Mouse (Mus musculus) heart, embryonic 10.5 days (tissue): Measurements from ENCODE around the gene Fh1. TPM values are rescaled to one million over a fixed set of nuclear protein-coding genes. Genes with fewer than 3 reads are reported as not detected.
A peak's percentile ranks its signal among the peaks of the same experiment; 100 is the strongest.

ENCODE experiments used
- DNase-seq: peaks from one replicate; pipeline ENCODE4 v3.0.0-alpha.2; 2017; ENCODE audit warnings: low spot score
- H3K27ac ChIP-seq: fragments of 300-500 bp; sonication (generic); 2 replicates; pipeline ENCODE4 v1.5.1; 2016; ENCODE audit warnings: mild to moderate bottlenecking
- H3K27me3 ChIP-seq: fragments of 300-500 bp; sonication (generic); 2 replicates; pipeline ENCODE4 v1.6.1; 2016; ENCODE audit warnings: mild to moderate bottlenecking; ENCODE audit not compliant: poor library complexity, insufficient read depth, severe bottlenecking
- H3K36me3 ChIP-seq: fragments of 300-500 bp; sonication (generic); 2 replicates; pipeline ENCODE4 v1.6.1; 2016; ENCODE audit warnings: mild to moderate bottlenecking, moderate library complexity
- H3K4me1 ChIP-seq: fragments of 300-500 bp; sonication (generic); 2 replicates; pipeline ENCODE4 v1.6.1; 2016; ENCODE audit warnings: mild to moderate bottlenecking
- H3K4me3 ChIP-seq: fragments of 300-500 bp; sonication (generic); 2 replicates; pipeline ENCODE4 v1.5.1; 2016; ENCODE audit warnings: mild to moderate bottlenecking, moderate library complexity
- H3K9me3 ChIP-seq: fragments of 300-500 bp; sonication (generic); 2 replicates; pipeline ENCODE4 v1.6.1; 2016; ENCODE audit warnings: mild to moderate bottlenecking, moderate library complexity
- WGBS: fragments of 180-500 bp; shearing (Covaris S2); methylation state at CpG from one replicate; pipeline ENCODE4 v1.1.7; 2016; 5-methylcytosine and 5-hydroxymethylcytosine counted together
- polyA plus RNA-seq: library from polyadenylated mRNA; unstranded; fragments of >200 nt; fragmentation: Nextera tagmentation; extraction: Ambion mirVana; gene quantifications from 2 replicates; pipeline ENCODE4 v1.2.1, GENCODE M21; 2016

Fh1 gene
- polyA plus RNA-seq, 1 experiment from 2014 or later: 177 TPM

GRCm38 (mm10) chr1:175639072-175639471, 13.6 kb upstream of the Fh1 start:
- Histone ChIP-seq H3K27ac (no peak overlapping the region), H3K27me3 (no peaks in the 10 kb centered on the region), H3K9me3 (no peaks in the 10 kb centered on the region), H3K36me3 (no peaks in the 10 kb centered on the region), H3K4me1 (no peaks in the 10 kb centered on the region), H3K4me3 (no peak overlapping the region)
- 82% methylated on average over 7 of the region's 7 CpGs for WGBS
- no peak for DNase-seq

DNA sequence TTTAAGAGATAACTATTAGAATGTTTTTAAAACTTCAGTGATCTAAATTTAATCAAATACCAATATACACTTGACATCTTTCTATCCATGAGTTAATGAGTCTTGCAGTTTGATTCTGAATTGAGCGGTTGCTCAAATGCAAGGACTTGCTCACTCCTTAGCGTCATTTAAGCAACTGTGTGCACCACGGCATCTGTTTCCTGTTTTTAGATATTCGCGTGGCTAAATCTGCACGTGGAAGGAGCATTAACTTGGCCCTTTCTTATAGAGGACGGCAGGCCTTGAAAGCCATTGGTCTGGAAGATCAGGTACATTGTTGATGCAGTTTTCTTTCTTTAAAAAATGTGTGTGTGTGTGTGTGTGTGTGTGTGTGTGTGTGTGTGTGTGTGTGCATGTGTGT, 12.2 kb upstream of the Fh1 start:
- no peaks in the 10 kb centered on the region for H3K4me1 ChIP-seq
- no peak for DNase-seq
- no peak overlapping the region for H3K4me3 ChIP-seq
- H3K27ac ChIP-seq: no peak overlapping the region
- no peaks in the 10 kb centered on the region for H3K27me3 ChIP-seq
- H3K9me3 ChIP-seq: no peaks in the 10 kb centered on the region
- no peaks in the 10 kb centered on the region for H3K36me3 ChIP-seq
- WGBS: 81% methylated on average over 7 of the region's 7 CpGs

DNA sequence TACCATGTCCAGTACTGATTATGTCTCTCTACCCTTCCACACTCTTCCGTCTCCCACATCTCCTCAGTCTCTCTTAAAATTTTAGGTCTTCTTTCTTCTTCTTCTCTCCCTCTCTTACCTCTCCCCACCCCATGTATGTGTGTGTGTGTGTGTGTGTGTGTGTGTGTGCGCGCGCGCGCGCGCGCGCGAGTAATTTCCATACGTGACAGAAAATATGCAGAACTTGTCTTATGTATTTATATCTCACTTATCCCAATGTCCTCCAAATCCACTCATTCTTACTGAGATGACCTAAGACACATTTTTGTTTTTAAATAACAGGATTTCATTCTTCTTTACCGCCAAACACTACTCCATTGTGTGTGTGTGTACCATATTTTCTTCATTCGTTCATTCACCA, 7.0 kb upstream of the Fh1 start:
- Histone ChIP-seq H3K27ac (no peak overlapping the region), H3K36me3 (no peaks in the 10 kb centered on the region), H3K9me3 (no peaks in the 10 kb centered on the region), H3K27me3 (no peaks in the 10 kb centered on the region), H3K4me3 (no peak overlapping the region), H3K4me1 (no peaks in the 10 kb centered on the region)
- 94% methylated on average over 14 of the region's 14 CpGs for WGBS
- no peak for DNase-seq

GRCm38 (mm10) chr1:175631721-175632221, 6.3 kb upstream of the Fh1 start:
- Histone ChIP-seq H3K4me3 (no peak overlapping the region), H3K36me3 (no peaks in the 10 kb centered on the region), H3K27me3 (no peaks in the 10 kb centered on the region), H3K9me3 (no peaks in the 10 kb centered on the region), H3K4me1 (no peaks in the 10 kb centered on the region), H3K27ac (no peak overlapping the region)
- no peak for DNase-seq
- 70% methylated on average over 10 of the region's 10 CpGs for WGBS

DNA sequence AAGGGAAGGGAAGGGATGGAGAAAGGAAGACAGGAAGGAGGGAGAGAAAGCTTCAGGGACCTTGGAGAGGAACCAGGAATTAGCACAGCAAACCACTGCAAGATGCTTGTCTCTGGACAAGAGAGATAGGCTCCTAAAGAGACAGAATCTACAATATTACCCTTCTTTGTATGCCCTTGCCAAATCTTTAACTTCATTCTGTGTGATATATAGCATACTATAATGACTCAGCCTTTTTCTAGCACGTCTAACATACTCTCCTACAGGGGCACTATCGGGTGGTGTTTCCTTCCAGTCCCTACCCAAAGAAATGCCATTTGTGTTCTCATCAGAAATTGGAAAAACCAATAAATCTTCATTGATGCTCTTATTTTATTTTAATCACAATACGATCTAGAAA, 5.6 kb upstream of the Fh1 start:
- Histone ChIP-seq H3K36me3 (no peaks in the 10 kb centered on the region), H3K27me3 (no peaks in the 10 kb centered on the region), H3K4me1 (no peaks in the 10 kb centered on the region), H3K9me3 (no peaks in the 10 kb centered on the region), H3K4me3 (no peak overlapping the region), H3K27ac (no peak overlapping the region)
- 87% methylated on average over 3 of the region's 3 CpGs for WGBS
- DNase-seq: no peak

GRCm38 (mm10) chr1:175630345-175630744, 4.9 kb upstream of the Fh1 start:
- Histone ChIP-seq H3K4me1 (no peaks in the 10 kb centered on the region), H3K27me3 (no peaks in the 10 kb centered on the region), H3K36me3 (no peaks in the 10 kb centered on the region), H3K4me3 (no peak overlapping the region), H3K27ac (no peak overlapping the region), H3K9me3 (no peaks in the 10 kb centered on the region)
- WGBS: 80% methylated on average over 5 of the region's 5 CpGs
- no peak for DNase-seq

DNA sequence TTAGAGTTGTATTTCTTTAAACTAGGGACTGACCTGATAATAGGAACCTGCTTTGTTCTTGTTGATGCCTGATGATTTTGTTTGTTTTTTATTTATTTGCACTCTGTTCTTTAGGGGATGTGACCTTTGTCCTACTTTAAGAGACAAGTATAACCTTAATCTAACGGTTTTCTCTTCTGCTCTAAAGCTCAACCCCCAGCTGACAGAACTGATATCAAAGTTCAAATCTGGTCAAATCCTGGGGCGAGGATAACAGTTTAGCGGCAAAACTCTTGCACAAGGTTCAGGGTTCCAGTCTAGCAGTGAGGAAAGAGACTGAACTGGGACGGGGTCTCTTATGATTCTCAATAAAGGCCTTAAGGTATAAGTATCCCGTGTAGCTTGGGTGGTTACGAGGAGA, 3.8 kb upstream of the Fh1 start:
- Histone ChIP-seq H3K27ac (no peak overlapping the region), H3K4me3 (no peak overlapping the region), H3K27me3 (no peaks in the 10 kb centered on the region), H3K4me1 (peaks cover 5% of the 10 kb centered on the region), H3K9me3 (no peaks in the 10 kb centered on the region), H3K36me3 (no peaks in the 10 kb centered on the region)
- no peak for DNase-seq
- WGBS: 76% methylated on average over 6 of the region's 6 CpGs

DNA sequence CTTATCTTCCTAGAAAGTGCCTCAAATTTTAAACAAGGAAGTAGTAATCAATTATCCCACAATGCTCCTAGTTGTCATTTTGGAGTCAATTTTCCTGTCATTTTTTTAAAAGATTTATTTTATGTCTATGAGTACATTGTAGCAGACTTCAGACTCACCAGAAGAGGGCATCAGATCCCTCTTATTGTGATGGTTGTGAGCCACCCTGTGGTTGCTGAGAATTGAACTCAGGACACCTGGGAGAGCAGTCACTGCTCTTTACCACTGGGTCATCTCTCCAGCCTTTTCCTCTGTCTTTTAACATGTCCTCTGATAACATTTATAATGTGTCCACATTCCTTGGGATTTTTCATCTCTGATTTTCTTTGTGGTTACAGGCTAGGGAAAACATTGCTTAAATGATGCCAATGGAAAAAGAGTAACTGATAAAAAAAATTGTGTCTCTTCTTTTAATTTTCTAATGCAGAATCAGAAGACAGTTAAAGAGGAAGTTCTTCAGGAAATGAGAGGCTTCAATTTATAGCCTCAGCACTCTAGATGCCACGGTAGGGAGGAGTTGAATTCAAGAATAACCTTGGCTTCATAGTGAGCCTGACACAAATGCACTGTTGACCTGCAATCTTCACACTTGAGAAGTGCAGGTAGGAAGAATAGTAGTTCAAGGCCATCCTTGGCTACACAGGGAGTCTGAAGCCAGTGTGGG, 706 bp upstream of the Fh1 start:
- H3K4me1 ChIP-seq: peaks cover 11% of the 10 kb centered on the region
- 79% methylated on average over 1 of the region's 1 CpGs for WGBS
- H3K36me3 ChIP-seq: peaks cover 2% of the 10 kb centered on the region; the same call in 1 of the 2 replicates
- peak overlapping the region; percentile 81 for H3K4me3 ChIP-seq
- no peaks in the 10 kb centered on the region for H3K27me3 ChIP-seq
- no peak for DNase-seq
- H3K9me3 ChIP-seq: no peaks in the 10 kb centered on the region
- peak overlapping the region; percentile 91 for H3K27ac ChIP-seq

DNA sequence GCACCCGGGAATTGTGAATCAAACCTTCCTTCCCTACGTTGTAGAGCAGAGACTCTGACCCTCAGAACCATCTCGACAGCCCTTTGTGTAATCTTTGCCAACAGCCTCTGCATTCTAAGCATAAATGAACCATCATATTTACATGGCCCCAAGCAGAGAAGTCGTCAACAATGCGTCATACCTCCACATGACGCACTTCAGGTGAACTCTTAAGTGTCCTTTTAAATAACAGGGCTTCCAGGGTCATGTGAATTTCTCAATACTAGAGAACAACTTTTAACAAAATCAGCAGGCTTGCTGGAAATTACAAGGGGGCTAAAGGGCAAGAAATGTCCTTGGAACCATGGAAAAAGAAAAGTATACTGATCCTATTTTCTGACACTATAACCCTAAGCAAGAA, 1.8 kb downstream of the Fh1 start:
- Histone ChIP-seq H3K27me3 (no peaks in the 10 kb centered on the region), H3K4me1 (peaks cover 11% of the 10 kb centered on the region), H3K4me3 (no peak overlapping the region), H3K9me3 (no peaks in the 10 kb centered on the region), H3K27ac (no peak overlapping the region), H3K36me3 (peaks cover 12% of the 10 kb centered on the region)
- DNase-seq: no peak
- 88% methylated on average over 6 of the region's 6 CpGs for WGBS

GRCm38 (mm10) chr1:175619814-175620431, 5.5 kb downstream of the Fh1 start, which contains the start of gene Kmo:
Gene Kmo (plus strand): TSS chr1:175620381.
- peaks cover 11% of the 10 kb centered on the region for H3K4me1 ChIP-seq
- no peak within 1 kb of the TSS for H3K27ac ChIP-seq
- WGBS: 89% methylated on average over 13 of the region's 13 CpGs
- no peak within 1 kb of the TSS for H3K4me3 ChIP-seq
- H3K36me3 ChIP-seq: peaks cover 48% of the 10 kb centered on the region
- no peaks in the 10 kb centered on the region for H3K27me3 ChIP-seq
- DNase-seq: no peak
- no peaks in the 10 kb centered on the region for H3K9me3 ChIP-seq

DNA sequence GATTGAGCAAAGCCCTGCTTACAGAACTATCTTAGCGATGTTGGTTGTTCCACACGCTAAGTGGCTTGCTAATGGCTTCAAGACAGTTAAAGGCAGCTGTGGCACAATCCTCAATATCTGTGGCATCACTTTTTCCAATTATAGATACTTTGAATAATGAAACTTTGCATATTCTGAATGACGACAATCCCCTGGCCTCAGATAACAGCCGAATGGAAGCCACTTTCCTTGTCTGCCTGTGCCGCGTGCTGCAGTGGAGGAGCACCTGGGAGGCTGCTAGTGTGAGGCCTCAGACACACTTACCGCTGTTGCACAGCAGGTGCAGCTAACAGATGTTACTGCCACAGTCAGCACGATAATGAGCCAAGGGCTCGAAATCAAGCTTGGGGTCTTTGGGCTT, 10.4 kb downstream of the Fh1 start:
- Histone ChIP-seq H3K36me3 (peaks cover 80% of the 10 kb centered on the region), H3K4me3 (no peak overlapping the region), H3K27ac (no peak overlapping the region), H3K9me3 (no peaks in the 10 kb centered on the region), H3K4me1 (no peaks in the 10 kb centered on the region), H3K27me3 (no peaks in the 10 kb centered on the region)
- no peak for DNase-seq
- WGBS: 97% methylated on average over 9 of the region's 9 CpGs

- 93% methylated on average over 3 of the region's 3 CpGs for WGBS
- H3K4me3 ChIP-seq: no peak overlapping the region
- no peaks in the 10 kb centered on the region for H3K27me3 ChIP-seq
- no peak for DNase-seq
- H3K9me3 ChIP-seq: no peaks in the 10 kb centered on the region
- peaks cover 86% of the 10 kb centered on the region for H3K36me3 ChIP-seq
- H3K4me1 ChIP-seq: no peaks in the 10 kb centered on the region
- H3K27ac ChIP-seq: no peak overlapping the region
Observed at GRCm38 (mm10) chr1:175608708-175609107, 16.7 kb downstream of the Fh1 start.

- no peak for DNase-seq
- 92% methylated on average over 18 of the region's 18 CpGs for WGBS
- H3K36me3 ChIP-seq: peaks cover 90% of the 10 kb centered on the region
Observed at GRCm38 (mm10) chr1:175607838-175608585, 17.4 kb downstream of the Fh1 start.

More at GRCm38 (mm10) chr1:175607838-175608585, 17.4 kb downstream of the Fh1 start:
- H3K4me3 ChIP-seq: no peak overlapping the region
- no peak overlapping the region for H3K27ac ChIP-seq
- H3K9me3 ChIP-seq: no peaks in the 10 kb centered on the region
- H3K4me1 ChIP-seq: no peaks in the 10 kb centered on the region
- H3K27me3 ChIP-seq: no peaks in the 10 kb centered on the region
